Mouse (Mus musculus) 3134 (cell line): Measurements from ENCODE around the gene Gorab.

Experiments
- DNase-seq: peaks from one replicate; pipeline ENCODE4 v3.0.0-alpha.2; 2011; ENCODE audit warnings: low spot score; ENCODE audit not compliant: insufficient read length; ENCODE audit errors: extremely low read depth

Gene Gorab

DNA sequence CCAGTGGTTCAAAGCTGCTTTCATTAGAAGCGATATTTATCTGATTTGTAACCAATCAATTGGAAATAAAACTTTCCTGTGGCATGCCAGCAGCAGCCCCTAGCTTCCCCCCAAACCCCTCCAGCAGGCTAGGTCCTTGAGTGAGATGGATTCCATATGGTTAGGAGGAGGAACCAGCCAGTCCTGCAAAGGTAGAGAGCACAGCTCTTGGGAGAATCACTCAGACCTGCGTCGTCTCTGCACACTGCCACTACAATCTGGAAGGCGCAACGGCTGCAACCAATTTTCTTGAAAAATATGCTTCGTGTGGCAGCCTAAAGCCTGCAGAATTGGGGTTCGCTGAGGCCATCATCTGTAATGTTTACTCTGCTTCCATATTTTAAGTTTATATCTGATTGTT, 45.3 kb downstream of the Gorab start:
- DNase-seq: no peak

DNA sequence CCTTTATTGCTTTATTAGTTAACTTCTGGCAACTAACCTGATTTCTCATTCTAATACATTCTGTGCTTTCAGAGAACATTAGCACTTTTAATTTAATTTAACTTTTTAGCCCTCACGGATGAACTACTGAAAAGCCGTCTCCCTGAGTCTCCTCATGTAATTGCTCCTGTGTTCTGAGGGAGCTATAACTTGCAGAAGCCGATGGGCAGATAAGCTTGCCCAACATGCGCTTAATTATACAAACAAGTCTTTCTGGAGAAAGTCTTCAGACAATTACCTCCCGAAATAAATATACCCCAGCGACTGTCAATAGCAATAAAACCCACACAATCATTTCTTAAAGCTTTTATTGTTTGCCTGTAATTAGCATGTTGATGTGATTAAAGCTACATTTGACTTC, 45.7 kb downstream of the Gorab start:
- DNase-seq: no peak

DNA sequence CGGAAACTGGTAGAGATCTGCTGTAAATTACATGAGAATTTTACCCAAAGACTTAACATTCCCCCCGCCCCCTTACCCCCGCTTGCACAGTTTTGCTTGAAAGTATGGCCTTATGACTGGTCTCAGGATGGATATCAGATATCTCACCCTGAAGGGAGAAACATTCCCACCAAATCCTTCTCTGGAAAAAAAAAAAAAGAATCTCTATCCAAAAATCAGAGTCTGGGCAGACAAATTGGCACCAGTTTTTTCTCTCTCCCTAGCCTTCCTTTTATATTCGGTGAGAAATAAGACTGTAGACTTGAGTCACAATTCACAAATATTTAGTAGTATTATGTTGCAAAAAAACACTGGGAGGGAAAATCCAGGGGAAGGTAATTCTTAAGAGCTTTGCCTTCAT, 47.3 kb downstream of the Gorab start:
- DNase-seq: no peak

DNA sequence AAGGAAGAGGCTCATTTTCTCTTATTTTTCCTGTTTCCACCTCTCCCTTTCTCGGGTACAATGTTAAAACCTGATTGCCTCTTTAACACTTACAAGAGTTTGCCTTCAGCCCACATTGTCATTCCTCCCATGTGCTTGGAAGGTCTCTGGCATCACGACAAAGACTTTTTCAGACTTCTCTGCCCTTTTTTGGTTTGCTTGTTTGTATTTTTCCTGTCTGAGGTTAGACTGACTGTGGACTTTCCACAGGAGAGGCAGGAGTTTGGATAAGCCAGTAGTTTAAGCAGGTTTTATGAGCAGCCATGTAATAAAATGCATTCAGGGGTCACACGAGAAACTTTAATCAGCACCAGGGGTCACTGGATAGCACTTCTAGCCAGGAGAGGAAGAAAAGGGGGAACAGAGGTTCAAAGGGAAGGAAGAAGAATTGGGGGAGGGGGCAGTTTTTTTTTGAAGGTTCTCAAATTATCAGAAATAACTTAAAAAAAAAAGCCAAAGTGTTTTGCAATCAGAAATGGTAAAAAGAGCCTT, 47.8 kb downstream of the Gorab start:
- no peak for DNase-seq

DNA sequence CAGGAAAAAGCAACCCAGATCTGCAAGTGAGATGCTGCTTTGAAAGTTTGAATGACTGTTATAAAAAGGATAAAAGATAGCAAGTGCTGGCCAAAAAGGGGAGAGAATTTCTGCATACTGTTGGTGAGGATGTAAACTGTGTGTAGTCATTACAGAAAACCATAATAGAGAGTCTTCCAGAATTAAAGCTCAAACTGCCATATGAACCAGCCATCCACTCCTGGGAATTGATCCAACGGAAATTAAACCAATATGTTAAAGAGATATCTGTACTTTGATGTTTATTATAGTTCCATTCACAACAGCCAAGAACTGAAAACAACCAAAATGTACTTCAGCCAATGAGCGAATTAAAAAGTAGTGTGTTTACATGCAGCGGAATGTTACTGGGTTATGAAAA, 52.5 kb downstream of the Gorab start:
- DNase-seq: no peak

DNA sequence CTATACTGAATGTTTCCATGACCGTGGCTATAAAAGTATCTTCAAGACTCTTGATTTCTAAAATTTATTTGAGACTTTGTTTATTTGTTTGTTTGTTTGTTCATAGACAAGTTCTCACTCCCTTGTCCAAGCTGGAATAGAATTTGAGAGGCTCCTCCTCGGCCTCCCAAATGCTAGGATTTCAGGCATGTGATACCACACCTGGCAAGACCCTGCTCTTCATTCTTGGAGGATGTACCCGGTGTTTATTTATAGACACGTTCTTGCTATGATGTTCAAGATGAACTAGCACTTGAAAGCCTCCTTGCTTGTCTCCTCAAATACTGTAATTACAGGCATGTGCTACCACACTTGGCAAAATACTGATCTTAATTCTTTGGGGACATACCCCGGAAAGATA, 57.9 kb downstream of the Gorab start:
- DNase-seq: no peak

DNA sequence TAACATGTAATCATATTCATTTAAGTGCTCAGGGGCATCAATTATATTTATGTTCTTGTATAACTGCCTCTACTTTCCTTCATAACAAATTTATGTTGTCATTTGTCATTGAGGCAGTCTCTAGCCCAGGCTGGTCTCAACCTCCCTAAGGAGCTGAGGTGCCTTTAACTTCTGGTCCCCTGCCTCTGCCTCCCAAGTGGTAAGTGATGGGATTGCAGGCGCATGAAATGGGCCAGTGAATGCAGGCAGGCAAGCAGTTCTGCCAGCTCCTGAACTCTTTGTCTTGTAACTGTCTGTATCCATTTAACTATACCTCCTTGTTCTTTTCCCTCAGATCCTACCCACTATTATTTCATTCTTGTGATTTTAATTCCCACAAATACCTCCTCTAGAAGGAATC, 58.5 kb downstream of the Gorab start:
- peak; percentile 15 for DNase-seq

DNA sequence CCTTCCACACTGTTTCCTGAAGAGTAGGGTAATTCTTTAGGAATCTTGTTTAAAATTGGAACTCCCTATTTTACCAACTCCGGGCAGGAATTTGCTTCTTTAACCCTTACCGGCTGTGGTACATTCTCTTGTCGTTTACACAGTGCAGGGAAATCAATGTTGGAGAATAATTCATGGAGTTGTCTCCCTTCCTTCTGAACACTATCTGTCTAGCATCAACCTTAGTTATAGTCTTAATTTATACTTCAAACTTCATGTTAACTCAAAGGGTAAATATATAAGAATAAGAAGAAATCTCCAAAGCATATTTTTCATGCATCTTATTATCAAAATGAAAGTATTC, 64.3 kb downstream of the Gorab start:
- no peak for DNase-seq

DNA sequence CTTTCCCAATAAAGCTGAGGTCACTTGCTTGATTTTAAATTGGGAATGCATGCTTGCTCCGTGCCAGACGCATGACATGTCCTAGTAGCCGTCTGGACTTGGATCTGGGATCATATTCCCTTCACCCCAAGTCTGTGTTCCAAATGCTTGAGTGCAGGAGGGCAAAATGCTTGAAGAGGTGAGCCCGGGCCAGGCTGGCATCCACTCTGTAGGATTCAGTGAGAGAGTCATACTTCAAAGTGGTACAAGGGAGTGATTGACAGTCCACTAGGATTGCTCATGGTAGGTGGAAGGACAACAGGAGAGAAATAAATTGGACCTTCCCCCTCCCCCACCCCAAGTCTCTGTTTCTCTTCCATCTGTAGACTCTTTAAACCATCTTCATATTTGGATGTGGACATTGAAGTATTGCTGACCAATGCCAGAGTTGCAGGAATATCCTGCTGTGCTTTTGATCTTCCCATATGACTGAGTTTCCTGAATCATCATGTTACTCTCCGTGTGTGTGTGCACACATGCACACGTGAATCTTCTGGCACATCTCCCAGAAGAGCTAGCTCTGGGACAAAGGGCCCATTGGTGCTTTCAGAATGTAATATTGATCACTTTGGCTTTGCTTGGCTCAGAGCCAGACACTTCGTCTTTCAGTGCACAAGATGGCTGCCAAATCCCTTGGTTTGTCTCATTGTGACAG, 64.8 kb downstream of the Gorab start:
- DNase-seq: no peak

DNA sequence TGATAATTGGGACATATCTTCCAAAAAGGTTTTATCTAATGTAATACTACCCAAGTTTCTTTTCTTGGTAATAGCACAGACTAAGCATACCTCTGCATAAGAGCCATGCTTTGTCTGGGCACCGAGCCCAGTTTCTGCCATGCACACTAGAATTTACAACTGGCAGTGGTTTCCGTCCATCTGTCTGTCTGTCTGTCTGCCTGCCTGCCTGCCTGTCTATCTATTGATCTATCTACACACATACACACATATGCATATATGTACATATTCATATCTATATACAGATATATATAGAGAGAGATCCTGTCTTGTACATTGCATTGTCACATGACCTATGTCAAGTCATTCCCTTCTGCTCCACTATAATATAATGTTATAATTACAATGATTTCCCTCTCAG, 65.6 kb downstream of the Gorab start:
- no peak for DNase-seq
